Mouse (Mus musculus) kidney, adult 2 months (tissue): ENCODE measurements at regions not wholly inside any gene's neighbourhood (a gene's known extent, or its start where the extent isn't known, plus 50 kb on each side); places are given as distances from the start of the nearest gene placed in this dataset.

ENCODE experiments used
- CTCF ChIP-seq: fragments of 200-500 bp; conservative IDR thresholded peaks from 2 replicates; pipeline ENCODE4 v1.5.1; 2011; ENCODE audit warnings: low read depth, mild to moderate bottlenecking, control low read depth, low read length, moderate library complexity, mixed read lengths; ENCODE audit not compliant: insufficient read depth, insufficient read length
- POLR2A ChIP-seq: fragments of 200-500 bp; IDR thresholded peaks from one replicate; pipeline ENCODE4 v1.6.1; 2011; ENCODE audit warnings: low read depth, low read length, control low read depth

GRCm38 (mm10) chr7:64036154-64036553 is 97.4 kb upstream of the Klf13 start:
- no peak for TF ChIP-seq POLR2A
- no peak for TF ChIP-seq CTCF
